In the genomic region with DNA sequence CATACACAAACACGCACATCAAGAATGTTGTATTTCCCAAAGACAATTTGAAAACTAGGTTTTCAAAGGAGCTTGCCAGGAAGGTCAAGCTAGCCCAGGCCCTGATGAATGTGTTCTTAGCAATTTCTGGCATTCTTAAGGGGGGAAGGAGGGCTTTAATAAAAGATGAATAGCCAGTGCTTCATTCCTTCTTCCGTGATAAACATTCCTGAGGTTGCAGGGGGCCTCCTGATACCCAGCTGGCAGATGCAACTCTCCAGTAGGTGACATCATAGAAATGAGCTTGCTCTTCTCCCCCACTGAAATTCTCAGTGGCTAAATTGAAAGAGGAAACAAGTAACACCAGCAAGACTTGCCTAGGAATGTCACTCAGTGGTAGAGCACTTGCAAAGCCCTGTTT, we compare ENCODE assay signal across 27 mouse cellular contexts. TPM values are rescaled to one million over a fixed set of nuclear protein-coding genes. Genes with fewer than 3 reads are reported as not detected.
"Had no signal": no experiment of that assay in that cellular context is flagged by ENCODE, and none has a peak within 500 bp of the region (broad histone marks: within the 10 kb centered on the region; RNA-seq: fewer than 3 reads in every experiment).

No protein-coding gene starts in this region.

- DNase-seq: kidney, adult 18-20 months; kidney, adult 9 months; kidney, postnatal 36 days; liver; liver, postnatal 0 days; lung, postnatal 14 days; lung, postnatal 4 days; retina, postnatal 1 day; right cerebral cortex, postnatal 25 days; spleen, adult 18-20 months; thymus, adult 18-20 months; thymus, postnatal 36 days had no signal

- H3K4me3 ChIP-seq: limb, embryonic 10.5 days; limb, embryonic 13.5 days; lung, embryonic 15.5 days; midbrain, embryonic 13.5 days; myocyte; neural tube, embryonic 13.5 days had no signal

- H3K4me1 ChIP-seq: limb, embryonic 10.5 days; midbrain, embryonic 13.5 days; neural tube, embryonic 13.5 days had no signal

- H3K27me3 ChIP-seq: lung, embryonic 15.5 days had no signal

- H3K9ac ChIP-seq: limb, embryonic 13.5 days; liver, embryonic 14.5 days; liver, postnatal 0 days; lung, embryonic 15.5 days; midbrain, embryonic 13.5 days; neural tube, embryonic 13.5 days had no signal

- H3K4me2 ChIP-seq: limb, embryonic 13.5 days; lung, embryonic 15.5 days; midbrain, embryonic 13.5 days; neural tube, embryonic 13.5 days had no signal

- ATAC-seq: intestine, embryonic 16.5 days; liver, postnatal 0 days; midbrain, embryonic 13.5 days; midbrain, embryonic 16.5 days had no signal

- H3K36me3 ChIP-seq: limb, embryonic 10.5 days; limb, embryonic 13.5 days; lung, embryonic 15.5 days; midbrain, embryonic 13.5 days; neural tube, embryonic 13.5 days had no signal

- H3K27ac ChIP-seq: limb, embryonic 10.5 days; limb, embryonic 13.5 days; liver, embryonic 14.5 days; lung, embryonic 15.5 days; midbrain, embryonic 13.5 days; neural tube, embryonic 13.5 days had no signal

- H3K9me3 ChIP-seq: limb, embryonic 10.5 days; limb, embryonic 13.5 days; lung, embryonic 15.5 days; midbrain, embryonic 13.5 days; neural tube, embryonic 13.5 days had no signal

RNA-seq across cellular contexts. Expression of gene Shroom2, which starts 5.1 kb away (rescaled TPM):
- total RNA-seq: megakaryocyte-erythroid progenitor cell, adult 5-6 weeks; monocyte, adult 5-6 weeks had no signal

RNA-seq across cellular contexts. Expression of gene Gpr143, which starts 17.6 kb away (rescaled TPM):
- total RNA-seq: megakaryocyte progenitor cell, adult 5-6 weeks; megakaryocyte-erythroid progenitor cell, adult 5-6 weeks; monocyte, adult 5-6 weeks; neutrophil, adult 5-6 weeks had no signal
- polyA plus RNA-seq: intestine, embryonic 16.5 days; testis, adult 2 months; urinary bladder, adult 2 months had no signal
